Mouse (Mus musculus): ENCODE results near the gene Zfp867.
A peak's percentile ranks its signal among the peaks of the same experiment; 100 is the strongest.

Zfp867 gene

GRCm38 (mm10) chr11:59472326-59472677 is at the start of gene Zfp867:
Zfp867 (minus strand) TSS chr11:59472474.
- DNase-seq: peak; percentile 92 to 95

- DNase-seq: no peak
Observed at GRCm38 (mm10) chr11:59519741-59520495, 47.6 kb upstream of the Zfp867 start.

GRCm38 (mm10) chr11:59518226-59518625 is 46.0 kb upstream of the Zfp867 start:
- DNase-seq: no peak

- DNase-seq: no peak
Observed at GRCm38 (mm10) chr11:59517441-59517840, 45.2 kb upstream of the Zfp867 start.

DNA sequence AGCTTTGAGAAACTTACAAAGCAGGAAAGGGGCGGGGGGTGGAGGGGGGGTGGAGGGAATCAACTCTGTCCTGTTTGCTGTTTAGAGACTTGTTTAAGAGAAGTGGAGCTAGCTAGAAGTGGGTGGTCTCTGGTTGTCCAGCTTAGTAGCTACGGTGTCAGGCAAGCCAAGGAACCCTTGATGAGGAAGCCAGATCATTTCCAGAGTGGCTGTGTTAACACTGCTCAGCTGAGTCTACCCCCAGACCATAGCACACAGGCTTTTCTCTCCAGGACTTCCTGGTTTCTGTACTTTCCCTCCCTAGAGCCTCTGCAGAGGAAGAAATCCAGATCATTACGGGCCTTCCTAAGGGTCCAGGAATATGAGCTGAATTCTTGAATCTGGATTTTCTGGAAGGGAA is 42.5 kb upstream of the Zfp867 start:
- no peak for DNase-seq

DNA sequence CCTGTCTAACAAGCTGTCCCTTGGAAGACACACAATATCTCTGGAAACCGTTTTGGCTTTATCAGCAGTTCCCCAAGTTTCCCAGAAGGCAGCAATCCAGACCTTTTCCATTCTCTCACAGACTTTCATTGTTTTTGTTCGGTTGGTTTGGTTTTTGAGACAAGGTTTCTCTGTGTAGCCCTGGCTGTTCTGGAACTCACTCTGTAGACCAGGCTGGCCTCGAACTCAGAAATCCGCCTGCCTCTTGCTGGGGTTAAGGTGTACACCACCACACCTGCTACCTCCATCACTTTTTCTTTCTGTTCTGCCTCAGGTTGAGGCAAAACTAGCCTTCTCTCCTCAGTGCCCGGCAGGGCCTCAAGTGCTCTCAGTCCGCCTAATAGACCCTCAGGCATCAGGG is 42.1 kb upstream of the Zfp867 start:
- no peak for DNase-seq

DNA sequence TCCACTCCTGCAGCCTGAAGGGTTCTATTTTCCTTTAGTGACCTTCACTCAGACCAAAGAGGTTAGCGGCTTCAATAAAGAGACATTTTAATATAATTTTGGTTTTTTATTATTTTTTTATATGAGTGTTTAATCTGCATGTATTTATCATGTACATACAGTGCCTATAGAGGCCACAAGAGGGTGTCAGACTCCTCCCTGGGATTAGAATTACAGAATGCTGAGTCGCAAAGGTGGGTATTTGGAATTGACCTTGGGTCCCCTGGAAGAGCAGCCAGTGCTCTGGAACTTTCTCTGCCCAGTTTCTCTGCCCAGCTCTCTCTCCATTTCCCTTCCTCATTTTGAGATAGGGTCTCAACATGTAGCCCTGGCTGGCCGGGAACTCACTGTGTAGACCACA is 41.3 kb upstream of the Zfp867 start:
- no peak for DNase-seq

- no peak for DNase-seq
Observed at GRCm38 (mm10) chr11:59512733-59513132, 40.5 kb upstream of the Zfp867 start.

DNA sequence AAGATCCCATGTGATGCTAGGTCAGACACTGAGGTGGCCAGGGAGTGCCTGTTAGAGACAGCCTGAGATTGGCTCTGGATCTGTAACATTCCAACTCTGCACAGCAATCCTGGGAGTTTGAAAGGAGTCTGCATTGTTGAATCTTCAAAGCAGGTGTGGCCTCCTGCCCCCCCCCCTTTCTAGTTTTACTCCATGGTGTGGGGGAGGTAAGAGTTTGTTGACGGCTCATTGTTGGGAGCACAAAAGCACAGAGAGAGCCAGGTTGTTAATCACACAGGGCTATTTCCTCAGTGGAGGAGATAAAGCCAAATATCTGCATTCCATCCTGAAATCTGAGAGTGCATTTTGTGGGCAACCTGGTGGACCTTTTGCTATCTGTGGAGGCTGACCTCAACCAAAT is 39.3 kb upstream of the Zfp867 start:
- DNase-seq: no peak

DNA sequence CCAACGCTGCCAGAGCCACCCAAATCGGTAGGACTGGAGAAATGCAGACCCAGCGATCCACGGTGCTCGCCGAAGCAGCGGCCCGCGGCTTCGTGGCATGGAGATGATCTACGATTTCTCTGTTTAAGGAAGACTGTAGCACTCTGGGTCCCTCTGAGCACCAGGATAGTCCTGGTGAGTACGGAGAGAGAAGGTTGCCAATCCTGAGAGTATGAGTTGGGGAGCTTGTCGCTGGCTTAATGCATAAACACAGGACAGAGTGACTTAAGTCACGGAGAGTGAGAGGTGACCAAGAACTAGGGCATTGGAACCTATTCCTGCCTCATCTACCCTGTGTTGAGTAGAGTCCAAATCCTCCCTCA is 34.4 kb upstream of the Zfp867 start:
- peak in 1 of 2 experiments; percentile 26 for DNase-seq

DNA sequence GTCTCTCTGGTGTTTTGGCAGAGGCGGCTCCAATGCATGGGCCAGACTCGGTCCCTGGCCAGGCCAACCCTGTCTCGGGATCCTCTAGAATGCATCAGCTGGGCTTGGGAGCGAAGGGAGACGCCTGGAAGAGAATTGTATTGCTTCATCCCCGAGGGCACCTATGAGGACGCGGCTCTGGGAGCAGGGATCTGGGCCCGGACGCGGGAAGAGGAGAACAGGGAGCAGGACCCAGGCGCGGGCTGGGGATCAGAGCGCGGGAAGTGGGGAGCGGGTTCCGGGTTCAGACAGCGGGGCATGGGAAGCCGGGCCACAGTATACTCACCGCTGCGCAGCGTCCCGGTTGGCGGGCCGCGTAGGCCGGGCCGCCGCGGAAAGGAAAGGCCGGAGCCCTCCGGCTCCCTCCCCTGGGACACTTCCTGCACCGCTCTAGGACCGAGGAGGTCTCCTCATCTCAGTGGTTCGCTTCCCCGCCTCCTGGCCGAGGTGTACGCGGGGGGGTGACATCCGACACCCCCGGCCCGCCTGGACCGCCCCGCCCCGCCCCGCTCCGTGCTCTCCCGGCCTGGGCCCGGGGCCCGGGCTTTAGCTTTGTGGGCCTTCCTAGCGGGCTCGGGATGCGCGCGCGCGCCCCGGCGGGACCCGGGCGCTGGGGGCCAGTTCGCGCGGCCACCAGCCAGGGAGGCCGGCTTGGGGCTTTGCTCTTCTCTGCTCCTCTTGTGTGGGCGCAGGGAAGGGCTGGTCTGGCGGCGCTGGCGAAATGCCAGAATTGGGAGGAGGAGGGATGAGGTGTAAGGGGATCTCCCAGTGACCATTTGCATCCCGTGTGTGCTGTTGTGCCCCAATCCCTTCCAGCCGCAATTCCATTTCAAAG is 33.8 kb upstream of the Zfp867 start:
- peak; percentile 68 to 70 for DNase-seq

DNA sequence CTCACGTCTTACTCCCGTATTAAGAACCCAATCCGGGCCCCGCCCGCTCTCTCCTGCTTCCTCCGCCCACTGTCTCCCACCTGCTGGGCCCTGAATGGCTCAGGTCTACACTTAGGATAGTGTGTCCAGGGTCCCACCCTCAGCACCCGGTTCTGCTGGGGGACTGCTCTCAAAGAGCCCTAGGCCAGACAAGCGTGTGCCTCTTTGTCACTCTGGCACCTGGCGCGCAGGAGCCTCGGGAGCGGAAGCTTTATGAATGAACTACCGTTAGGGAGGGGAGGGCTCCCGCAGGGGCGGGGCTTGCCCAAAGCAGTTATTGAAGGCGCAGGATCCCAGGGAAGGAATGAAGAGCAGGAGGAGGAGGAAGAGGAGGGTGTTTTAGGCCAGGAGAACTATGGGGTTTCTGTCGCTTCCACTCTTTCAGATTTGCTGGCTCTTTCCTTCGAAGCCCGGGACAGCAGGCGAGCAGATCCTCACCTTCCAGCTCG is 33.1 kb upstream of the Zfp867 start:
- DNase-seq: peak; percentile 68 to 69

GRCm38 (mm10) chr11:59501978-59502700 is 29.9 kb upstream of the Zfp867 start:
- no peak for DNase-seq

DNA sequence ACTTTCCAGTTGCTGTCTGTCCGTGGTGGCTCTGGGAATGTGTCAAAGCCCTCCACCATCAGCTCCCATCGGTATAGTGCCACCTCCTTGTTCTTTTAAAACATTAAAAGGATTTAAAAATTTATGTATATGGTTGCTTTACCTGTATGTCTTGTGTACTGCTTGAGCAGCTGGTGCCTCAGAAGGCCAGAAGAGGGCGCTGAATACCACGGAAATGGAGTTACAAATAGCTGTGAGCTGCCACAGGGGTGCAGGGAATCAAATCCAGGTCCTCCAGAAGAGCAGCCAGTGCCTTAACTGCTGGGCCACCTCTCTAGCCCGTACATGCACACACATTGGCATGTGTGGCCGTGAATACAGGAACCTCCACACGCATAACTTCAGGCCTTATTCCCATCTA is 25.5 kb upstream of the Zfp867 start:
- no peak for DNase-seq

- DNase-seq: no peak
Observed at GRCm38 (mm10) chr11:59496672-59497310, 24.5 kb upstream of the Zfp867 start.

- DNase-seq: no peak
Observed at GRCm38 (mm10) chr11:59486222-59486621, 13.9 kb upstream of the Zfp867 start.

DNA sequence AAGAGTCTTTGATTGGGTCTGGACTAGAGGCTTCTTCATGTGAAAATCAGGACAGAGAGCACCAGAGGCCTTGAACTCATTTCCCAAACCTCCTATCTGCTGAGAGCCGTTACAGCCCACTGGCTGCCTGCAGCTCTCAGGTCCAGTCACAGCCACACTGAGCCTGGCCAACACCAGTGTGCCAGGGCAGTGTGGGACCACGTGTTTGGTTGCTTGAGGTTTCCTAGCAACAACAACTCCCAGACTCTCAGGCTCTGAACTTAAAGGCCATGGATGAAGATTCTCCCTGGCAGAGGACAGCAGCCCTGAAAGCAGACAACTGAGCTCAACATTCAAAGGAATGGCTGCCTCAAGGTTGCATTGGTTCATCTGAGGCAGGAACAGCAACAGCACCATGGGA is 13.4 kb upstream of the Zfp867 start:
- DNase-seq: no peak

DNA sequence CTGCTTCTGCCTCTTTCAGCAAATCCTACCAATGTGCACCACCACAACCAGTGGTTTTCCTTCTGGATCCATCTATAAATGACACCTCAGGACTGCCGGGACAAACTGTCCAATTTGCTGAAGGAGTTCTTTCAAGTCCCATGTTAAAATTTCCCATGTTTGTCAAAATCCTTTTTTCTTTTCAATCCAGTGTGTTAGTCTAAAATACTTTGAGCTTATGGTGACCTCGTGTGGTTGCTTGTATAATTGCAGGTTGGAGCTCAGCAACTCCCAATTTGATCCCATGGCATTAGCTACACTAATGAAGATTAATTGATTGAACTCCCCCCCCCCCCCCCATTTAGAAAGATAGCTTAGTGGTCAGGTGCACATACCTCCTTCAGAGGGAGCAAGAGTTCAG is 10.9 kb upstream of the Zfp867 start:
- DNase-seq: peak; percentile 60 to 62

- DNase-seq: no peak
Observed at GRCm38 (mm10) chr11:59477240-59477639, 5.0 kb upstream of the Zfp867 start.

- peak in 1 of 2 experiments; percentile 22 for DNase-seq
Observed at GRCm38 (mm10) chr11:59471413-59472325, 605 bp downstream of the Zfp867 start.

- DNase-seq: no peak
Observed at GRCm38 (mm10) chr11:59460459-59460858, 11.8 kb downstream of the Zfp867 start.

GRCm38 (mm10) chr11:59458973-59459372 is 13.3 kb downstream of the Zfp867 start:
- DNase-seq: no peak

All from B cell, adult 2 months (primary cell).